Mouse (Mus musculus) E14TG2a.4 (cell line): Measurements from ENCODE around the gene Kif1b.

ENCODE experiments used
- CTCF ChIP-seq: conservative IDR thresholded peaks from 2 replicates; pipeline ENCODE4 v1.5.1; 2014; ENCODE audit warnings: low read length
- NANOG ChIP-seq: IDR thresholded peaks from 2 replicates; pipeline ENCODE4 v1.6.1; 2014; ENCODE audit warnings: borderline replicate concordance, low read length, mixed read lengths
- POU5F1 ChIP-seq: IDR thresholded peaks from 2 replicates; pipeline ENCODE4 v1.6.1; 2014; ENCODE audit warnings: low read length, borderline replicate concordance

GRCm38 (mm10) chr4:149171581-149171981 is 135.9 kb downstream of the Kif1b start:
- no peak for TF ChIP-seq CTCF
- TF ChIP-seq POU5F1: no peak
- no peak for TF ChIP-seq NANOG
